Mouse (Mus musculus): ENCODE measurements at regions not wholly inside any gene's neighbourhood (a gene's known extent, or its start where the extent isn't known, plus 50 kb on each side); places are given as distances from the start of the nearest gene placed in this dataset.

DNA sequence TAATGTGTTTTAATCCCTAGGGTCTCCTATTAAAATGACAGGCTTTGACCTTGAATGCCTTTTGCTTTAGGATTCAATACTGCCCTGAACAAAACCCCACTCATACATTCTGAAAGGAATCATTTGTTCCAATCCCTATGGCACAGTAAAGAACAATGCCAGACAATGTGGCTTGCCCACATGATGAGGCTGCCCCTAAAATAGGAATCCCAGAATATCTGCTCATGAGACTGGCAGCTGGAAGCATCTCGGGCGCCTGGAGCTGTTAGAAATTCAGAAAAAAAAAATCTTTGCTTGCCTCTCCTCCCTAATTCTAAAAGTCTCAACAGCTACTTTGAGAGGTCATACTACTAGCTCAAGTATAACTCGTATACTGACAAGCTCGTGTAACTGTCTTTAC lies 157.5 kb upstream of the Actbl2 start:
- no peak overlapping the region for H3K27ac ChIP-seq (ENCODE audit: poor library complexity, severe bottlenecking)
- WGBS, result 79% methylated on average over 4 of the region's 4 CpGs
- H3K4me3 ChIP-seq, result no peak overlapping the region
- no peak for ATAC-seq (ENCODE audit: insufficient number of reproducible peaks, low FRiP score)
- no peaks in the 10 kb centered on the region for H3K9me3 ChIP-seq (replicated peaks)
- no peak overlapping the region for H3K9ac ChIP-seq
- H3K27me3 ChIP-seq (replicated peaks), result no peaks in the 10 kb centered on the region
- H3K4me1 ChIP-seq (replicated peaks), result peaks cover 8% of the 10 kb centered on the region; the same call in 1 of the 2 replicates
- no peaks in the 10 kb centered on the region for H3K36me3 ChIP-seq
- H3K4me2 ChIP-seq, result no peak overlapping the region

DNA sequence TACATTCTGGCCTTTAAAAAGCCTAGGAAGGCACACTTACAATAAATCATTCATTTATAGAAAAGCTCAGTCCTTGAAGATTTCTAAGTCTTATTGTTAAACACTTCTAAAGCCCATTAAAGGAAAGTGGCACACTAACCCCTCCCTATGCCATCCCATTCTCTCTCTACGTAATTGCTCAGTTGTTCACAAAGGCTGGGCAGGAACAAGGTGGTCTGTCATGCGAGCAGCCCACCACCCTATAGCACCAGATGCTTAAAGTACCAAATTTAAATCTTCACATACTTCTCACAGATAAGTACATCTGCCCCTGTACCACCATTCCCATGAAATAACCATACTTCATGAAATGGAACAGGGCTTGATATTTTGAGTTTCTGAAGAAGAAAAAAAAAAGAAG lies 156.1 kb upstream of the Actbl2 start:
- no peak for ATAC-seq (ENCODE audit: insufficient number of reproducible peaks, low FRiP score)

DNA sequence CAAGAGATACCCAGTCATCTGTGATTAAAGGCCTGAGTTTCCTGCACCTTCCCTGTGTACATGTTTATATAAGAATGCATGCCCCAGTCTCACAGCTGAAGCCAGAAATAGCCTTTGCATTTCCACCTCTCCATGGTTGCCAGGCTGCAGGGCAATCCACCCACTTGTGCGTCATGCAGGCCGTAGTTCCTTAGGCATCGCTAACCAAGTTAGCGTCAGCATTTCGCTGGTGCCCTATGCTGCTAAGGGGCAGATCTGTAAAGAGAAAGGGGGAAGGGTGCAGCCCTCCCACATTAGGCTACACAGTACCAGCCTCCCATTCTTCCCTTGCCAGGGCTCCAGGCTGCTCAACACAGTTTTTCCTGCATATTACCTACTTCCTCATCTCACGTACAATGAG lies 155.6 kb upstream of the Actbl2 start:
- H3K9me3 ChIP-seq (replicated peaks), result no peaks in the 10 kb centered on the region
- H3K4me1 ChIP-seq (replicated peaks), result peaks cover 8% of the 10 kb centered on the region; the same call in 1 of the 2 replicates
- H3K4me2 ChIP-seq, result no peak overlapping the region
- no peak for ATAC-seq (ENCODE audit: insufficient number of reproducible peaks, low FRiP score)
- no peak overlapping the region for H3K4me3 ChIP-seq
- H3K9ac ChIP-seq, result no peak overlapping the region
- no peaks in the 10 kb centered on the region for H3K36me3 ChIP-seq
- no peak overlapping the region for H3K27ac ChIP-seq (ENCODE audit: poor library complexity, severe bottlenecking)
- 55% methylated on average over 6 of the region's 6 CpGs for WGBS
- no peaks in the 10 kb centered on the region for H3K27me3 ChIP-seq (replicated peaks)

More for the DNA sequence above, 156.1 kb upstream of the Actbl2 start:
- no peaks in the 10 kb centered on the region for H3K9me3 ChIP-seq (replicated peaks)
- no peak overlapping the region for H3K4me3 ChIP-seq
- no peak overlapping the region for H3K9ac ChIP-seq
- no peaks in the 10 kb centered on the region for H3K36me3 ChIP-seq
- 81% methylated on average over 2 of the region's 2 CpGs for WGBS
- no peak overlapping the region for H3K4me2 ChIP-seq
- H3K4me1 ChIP-seq (replicated peaks), result peaks cover 8% of the 10 kb centered on the region; the same call in 1 of the 2 replicates
- H3K27ac ChIP-seq (ENCODE audit: poor library complexity, severe bottlenecking), result no peak overlapping the region
- no peaks in the 10 kb centered on the region for H3K27me3 ChIP-seq (replicated peaks)

DNA sequence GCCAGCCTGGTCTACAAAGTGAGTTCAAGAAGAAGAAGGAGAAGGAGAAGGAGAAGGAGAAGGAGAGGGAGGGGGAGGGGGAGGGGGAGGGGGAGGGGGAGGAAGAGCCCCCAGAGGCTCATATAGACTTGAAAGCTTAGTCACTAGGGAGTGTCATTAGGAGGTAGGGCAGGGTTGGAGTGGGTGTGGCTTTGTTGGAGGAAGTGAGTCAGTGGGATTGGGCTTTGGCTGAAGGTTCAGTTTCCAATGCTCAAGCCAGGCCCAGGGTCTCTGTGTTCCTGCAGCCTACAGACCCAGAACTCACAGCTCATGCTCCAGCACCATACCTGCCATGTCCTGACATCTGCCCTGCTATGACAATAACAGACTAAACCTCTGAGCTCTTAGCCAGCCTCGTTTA lies 154.4 kb upstream of the Actbl2 start:
- no peaks in the 10 kb centered on the region for H3K9me3 ChIP-seq (replicated peaks)
- H3K4me1 ChIP-seq (replicated peaks), result peaks cover 8% of the 10 kb centered on the region; the same call in 1 of the 2 replicates
- no peaks in the 10 kb centered on the region for H3K27me3 ChIP-seq (replicated peaks)
- no peak overlapping the region for H3K27ac ChIP-seq (ENCODE audit: poor library complexity, severe bottlenecking)
- no peak overlapping the region for H3K4me2 ChIP-seq
- ATAC-seq (ENCODE audit: insufficient number of reproducible peaks, low FRiP score), result no peak
- H3K9ac ChIP-seq, result no peak overlapping the region
- H3K4me3 ChIP-seq, result no peak overlapping the region
- 72% methylated on average over 1 of the region's 1 CpGs for WGBS
- H3K36me3 ChIP-seq, result no peaks in the 10 kb centered on the region

DNA sequence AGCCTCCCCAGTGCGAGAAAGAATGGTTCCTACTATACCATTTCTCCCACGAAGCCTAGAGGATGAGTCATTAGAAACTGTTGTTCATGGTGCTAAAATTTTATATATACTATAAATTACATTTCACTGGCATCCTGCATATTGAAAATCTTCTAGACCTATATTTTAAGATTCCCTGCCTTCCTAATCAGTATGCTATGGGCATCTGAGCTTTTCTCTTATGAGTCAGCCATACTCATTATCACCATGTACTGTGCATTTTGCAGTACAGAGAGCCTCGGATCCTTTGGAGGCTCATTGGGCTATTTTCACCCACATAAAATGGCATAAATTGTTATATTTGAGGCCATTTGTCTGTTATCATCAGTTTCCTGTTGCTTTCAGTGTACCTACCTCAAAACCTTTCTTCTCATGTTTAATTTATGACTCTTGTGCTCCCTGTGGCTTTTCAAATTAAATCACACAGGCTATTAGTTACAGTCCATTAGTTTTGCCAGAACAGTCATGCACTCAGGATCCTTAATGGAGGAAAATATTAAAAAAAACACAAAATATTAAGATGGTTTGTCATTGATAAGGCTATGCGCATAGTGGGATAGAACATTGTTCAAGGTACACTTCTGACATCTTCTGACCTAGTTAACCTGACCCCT lies 150.1 kb upstream of the Actbl2 start:
- WGBS, result 86% methylated on average over 4 of the region's 4 CpGs
- no peak for ATAC-seq (ENCODE audit: insufficient number of reproducible peaks, low FRiP score)
- H3K9me3 ChIP-seq (replicated peaks), result no peaks in the 10 kb centered on the region

GRCm38 (mm10) chr13:111131108-111131507 lies 123.7 kb upstream of the Actbl2 start:
- no peak for ATAC-seq (ENCODE audit: insufficient number of reproducible peaks, low FRiP score)
- H3K4me3 ChIP-seq, result no peak overlapping the region
- H3K9ac ChIP-seq, result no peak overlapping the region
- no peaks in the 10 kb centered on the region for H3K4me1 ChIP-seq (replicated peaks)
- H3K4me2 ChIP-seq, result no peak overlapping the region
- H3K36me3 ChIP-seq, result no peaks in the 10 kb centered on the region
- 73% methylated on average over 3 of the region's 3 CpGs for WGBS
- H3K27ac ChIP-seq (ENCODE audit: poor library complexity, severe bottlenecking), result no peak overlapping the region
- H3K27me3 ChIP-seq (replicated peaks), result no peaks in the 10 kb centered on the region
- no peaks in the 10 kb centered on the region for H3K9me3 ChIP-seq (replicated peaks)

More for the DNA sequence above, 150.1 kb upstream of the Actbl2 start:
- Histone ChIP-seq H3K27ac (ENCODE audit: poor library complexity, severe bottlenecking) (no peak overlapping the region), H3K36me3 (no peaks in the 10 kb centered on the region), H3K4me3 (no peak overlapping the region), H3K4me2 (no peak overlapping the region), H3K4me1 (replicated peaks) (0 out of 2 replicates have a peak, but pooled peaks cover 2% of the 10 kb centered on the region), H3K27me3 (replicated peaks) (no peaks in the 10 kb centered on the region), H3K9ac (no peak overlapping the region)

DNA sequence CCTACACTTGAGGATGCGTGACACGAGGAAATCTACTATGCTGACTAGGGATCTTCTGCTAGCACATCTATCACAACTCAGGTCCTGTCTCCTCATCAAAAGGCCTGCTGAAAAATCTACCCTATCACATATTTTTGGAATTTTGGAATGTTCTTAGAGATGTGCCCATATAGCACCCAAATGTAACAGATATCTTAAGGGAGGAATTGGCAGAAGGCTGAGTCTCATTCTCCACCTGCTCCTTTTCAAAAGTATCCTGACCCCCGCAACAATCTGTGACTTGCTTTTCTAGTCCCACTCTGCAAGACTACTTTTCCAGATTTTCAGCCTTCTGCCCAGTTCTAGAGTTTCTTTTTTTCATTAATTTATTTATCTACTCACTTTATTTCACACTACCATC lies 118.4 kb upstream of the Actbl2 start:
- no peak for ATAC-seq (ENCODE audit: insufficient number of reproducible peaks, low FRiP score)
- H3K4me1 ChIP-seq (replicated peaks), result no peaks in the 10 kb centered on the region
- no peaks in the 10 kb centered on the region for H3K9me3 ChIP-seq (replicated peaks)
- 83% methylated on average over 3 of the region's 3 CpGs for WGBS
- H3K9ac ChIP-seq, result no peak overlapping the region
- H3K36me3 ChIP-seq, result no peaks in the 10 kb centered on the region
- no peaks in the 10 kb centered on the region for H3K27me3 ChIP-seq (replicated peaks)
- no peak overlapping the region for H3K4me2 ChIP-seq
- no peak overlapping the region for H3K27ac ChIP-seq (ENCODE audit: poor library complexity, severe bottlenecking)
- H3K4me3 ChIP-seq, result no peak overlapping the region

DNA sequence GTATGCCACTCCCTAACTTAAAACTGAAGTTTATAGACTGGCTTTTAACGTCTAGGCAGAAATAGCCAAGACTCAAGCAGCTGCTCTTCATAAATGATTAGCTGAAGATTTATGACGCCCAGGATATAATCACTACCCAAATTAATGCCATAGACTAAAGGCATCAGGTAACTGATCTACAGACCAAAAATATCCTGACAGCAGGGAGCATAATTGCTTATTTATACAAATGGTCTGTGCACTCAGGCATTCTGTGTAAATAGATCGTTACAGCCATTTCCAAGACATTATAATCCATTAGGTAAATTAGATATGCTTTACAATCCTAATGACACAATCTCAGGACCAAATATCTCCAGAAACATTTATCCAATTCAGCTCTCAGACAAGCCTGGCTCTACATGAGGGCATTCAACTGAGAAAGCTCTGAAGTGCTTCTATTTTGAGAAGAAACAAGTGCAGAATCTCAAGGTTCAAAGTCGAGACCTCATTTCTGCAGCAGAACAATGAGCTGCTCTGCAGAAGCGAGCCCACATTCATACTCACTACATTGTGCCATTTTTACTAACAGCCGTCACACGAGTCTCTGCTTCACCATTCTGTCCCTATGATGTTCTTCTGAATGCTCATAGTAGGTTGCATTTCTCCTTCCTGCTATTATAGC lies 111.9 kb upstream of the Actbl2 start:
- Histone ChIP-seq H3K36me3 (no peaks in the 10 kb centered on the region), H3K4me2 (no peak overlapping the region), H3K27ac (ENCODE audit: poor library complexity, severe bottlenecking) (no peak overlapping the region), H3K9me3 (replicated peaks) (no peaks in the 10 kb centered on the region), H3K27me3 (replicated peaks) (no peaks in the 10 kb centered on the region), H3K9ac (no peak overlapping the region), H3K4me3 (no peak overlapping the region), H3K4me1 (replicated peaks) (peaks cover 10% of the 10 kb centered on the region; the same call in 1 of the 2 replicates)
- 53% methylated on average over 7 of the region's 7 CpGs for WGBS
- no peak for ATAC-seq (ENCODE audit: insufficient number of reproducible peaks, low FRiP score)

DNA sequence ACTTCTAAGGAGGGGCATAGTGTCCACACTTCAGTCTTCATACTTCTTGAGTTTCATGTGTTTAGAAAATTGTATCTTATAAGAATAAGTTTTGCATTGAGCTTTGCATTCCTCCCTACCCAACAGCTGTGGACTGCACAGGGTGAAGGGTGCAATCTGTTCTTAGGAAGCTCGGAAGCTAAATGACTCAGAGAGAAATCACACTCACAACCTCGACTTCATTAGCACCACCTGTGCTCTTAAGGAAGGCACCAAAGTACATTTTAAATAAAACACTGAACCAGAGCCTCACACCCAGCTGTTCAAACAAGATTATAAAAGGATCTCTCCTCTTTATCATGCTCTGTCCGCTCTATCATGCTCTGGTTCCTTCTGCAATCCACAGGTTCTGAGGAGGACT lies 110.1 kb upstream of the Actbl2 start:
- Histone ChIP-seq H3K9ac (no peak overlapping the region), H3K36me3 (no peaks in the 10 kb centered on the region), H3K4me2 (no peak overlapping the region), H3K4me3 (no peak overlapping the region), H3K27me3 (replicated peaks) (no peaks in the 10 kb centered on the region), H3K27ac (ENCODE audit: poor library complexity, severe bottlenecking) (no peak overlapping the region), H3K9me3 (replicated peaks) (no peaks in the 10 kb centered on the region), H3K4me1 (replicated peaks) (peaks cover 10% of the 10 kb centered on the region; the same call in 1 of the 2 replicates)
- 73% methylated on average over 3 of the region's 3 CpGs for WGBS
- ATAC-seq (ENCODE audit: insufficient number of reproducible peaks, low FRiP score), result no peak

- Histone ChIP-seq H3K27me3 (replicated peaks) (no peaks in the 10 kb centered on the region), H3K4me2 (no peak overlapping the region), H3K4me3 (no peak overlapping the region), H3K4me1 (replicated peaks) (no peaks in the 10 kb centered on the region), H3K36me3 (no peaks in the 10 kb centered on the region), H3K27ac (ENCODE audit: poor library complexity, severe bottlenecking) (no peak overlapping the region), H3K9me3 (replicated peaks) (no peaks in the 10 kb centered on the region), H3K9ac (no peak overlapping the region)
- ATAC-seq (ENCODE audit: insufficient number of reproducible peaks, low FRiP score), result no peak
- 72% methylated on average over 14 of the region's 14 CpGs for WGBS
Measured at GRCm38 (mm10) chr13:111157921-111158638, 96.7 kb upstream of the Actbl2 start.

DNA sequence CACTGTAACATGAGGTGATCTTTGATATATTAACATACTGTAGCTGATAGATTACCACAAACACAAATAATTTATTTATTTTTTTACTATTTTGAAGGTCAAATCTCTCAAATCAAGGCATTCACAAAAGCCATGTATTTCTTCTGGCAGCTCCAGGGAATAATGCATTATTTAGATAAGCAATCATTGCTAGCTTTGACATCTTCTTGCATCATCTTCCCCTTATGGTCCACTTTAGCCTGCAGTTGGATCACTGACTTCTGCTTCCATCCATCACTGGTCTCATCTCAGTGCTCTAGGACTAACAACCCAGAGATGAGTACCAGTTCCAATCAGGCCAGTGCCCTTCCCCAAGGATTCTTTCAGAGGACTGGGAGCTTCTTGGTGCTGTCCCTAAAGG lies 95.3 kb upstream of the Actbl2 start:
- ATAC-seq (ENCODE audit: insufficient number of reproducible peaks, low FRiP score), result no peak
- H3K9me3 ChIP-seq (replicated peaks), result no peaks in the 10 kb centered on the region
- H3K27ac ChIP-seq (ENCODE audit: poor library complexity, severe bottlenecking), result no peak overlapping the region
- no peaks in the 10 kb centered on the region for H3K27me3 ChIP-seq (replicated peaks)
- no peaks in the 10 kb centered on the region for H3K36me3 ChIP-seq
- H3K9ac ChIP-seq, result no peak overlapping the region
- H3K4me2 ChIP-seq, result no peak overlapping the region
- no peak overlapping the region for H3K4me3 ChIP-seq
- H3K4me1 ChIP-seq (replicated peaks), result no peaks in the 10 kb centered on the region
